Mouse (Mus musculus) inflammation-experienced regulatory T-cells, adult 16 weeks (primary cell): ENCODE data around the gene Rprd1b. TPM values are rescaled to one million over a fixed set of nuclear protein-coding genes. Genes with fewer than 3 reads are reported as not detected.

ENCODE experiments used
- polyA plus RNA-seq: library from polyadenylated mRNA; unstranded; fragments of 100-300 nt; shearing (Covaris generic); gene quantifications from one replicate; pipeline ENCODE4 v1.2.1, GENCODE M21; 2017

The Rprd1b gene
- 53.1 TPM for polyA plus RNA-seq

DNA sequence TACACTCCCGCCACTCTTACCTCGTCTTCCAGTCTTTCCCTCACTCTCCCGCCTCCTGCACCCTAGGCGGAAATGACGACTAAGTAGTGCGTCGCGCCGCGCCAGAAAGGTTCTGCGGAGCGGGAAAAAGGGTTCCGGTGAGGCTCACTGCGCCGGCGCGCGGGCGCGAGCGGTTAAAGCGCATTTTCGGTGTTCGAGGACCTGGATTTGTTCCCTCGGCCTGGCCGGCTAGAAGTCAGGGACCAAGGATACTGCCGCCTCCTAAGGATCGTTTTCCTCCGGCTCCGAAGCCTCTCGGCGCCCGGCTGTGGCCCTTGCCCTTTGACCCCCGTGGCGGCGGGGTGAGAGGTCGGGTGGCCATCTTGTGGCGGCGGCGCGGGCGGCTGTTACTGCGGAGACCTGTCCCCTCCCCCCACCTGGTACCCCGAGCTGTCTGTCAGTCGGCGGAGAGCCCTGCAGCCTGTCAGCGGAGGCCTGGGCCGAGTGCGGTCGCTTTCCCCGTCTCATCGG is at the start of gene Rprd1b, which contains the start of gene Tti1:
Gene Rprd1b, plus strand, starts transcription at position 144 of the 510 bp plus-strand sequence.
Gene Tti1, minus strand, starts transcription at position 80 of the 510 bp plus-strand sequence.

DNA sequence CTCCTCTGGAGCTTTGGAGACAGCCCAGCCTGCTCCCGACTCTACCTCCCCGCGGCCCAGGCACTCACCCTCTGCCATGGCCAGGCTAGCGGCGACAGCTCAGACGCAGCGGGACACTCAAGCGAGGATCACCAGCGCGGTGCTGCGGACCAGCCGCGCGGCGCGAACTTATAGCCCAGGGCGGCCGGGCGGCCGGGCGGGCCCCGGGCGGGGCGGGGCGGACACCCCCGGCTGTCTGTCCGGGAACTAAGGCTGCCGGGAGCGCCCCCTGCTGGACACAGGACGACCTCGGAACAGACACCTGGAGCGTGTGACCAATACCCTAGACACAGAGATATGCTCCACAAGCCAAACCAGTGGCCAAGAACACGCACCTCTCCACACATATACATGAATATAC is 117.9 kb downstream of the Rprd1b start, which contains the start of gene Tgm2:
Gene Tgm2, minus strand, starts transcription at position 214 of the 400 bp plus-strand sequence.

Other genes with a start within 250 kb of the Rprd1b start
- not detected for gene Vstm2l, start 113.8 kb upstream of the Rprd1b start, polyA plus RNA-seq
- 36.1 TPM for gene Tti1, start 64 bp upstream of the Rprd1b start, polyA plus RNA-seq
- 10.7 TPM for gene Tgm2, start 117.9 kb downstream of the Rprd1b start, polyA plus RNA-seq
- not detected for gene D630003M21Rik, start 200.7 kb downstream of the Rprd1b start, polyA plus RNA-seq
- gene Bpi, start 229.6 kb downstream of the Rprd1b start, polyA plus RNA-seq: not detected